Mouse (Mus musculus) embryonic stem cell, embryonic (primary cell): Measurements from ENCODE around the gene Adam15.

ENCODE experiments used
- CTCF ChIA-PET, 4 experiments: fragments of 300-600 bp in 2 of 4; fragments of 350-600 bp in 2 of 4; sonication (Branson Sonifier 250); formaldehyde crosslinking; loops; one replicate each; lab custom pipeline; 2022; ENCODE audit warnings: inconsistent platforms in 2 of 4; lab: Charles Lee
- POLR2A ChIA-PET, 4 experiments: fragments of 300-600 bp in 2 of 4; fragments of 350-600 bp in 2 of 4; sonication (Branson Sonifier 250); formaldehyde crosslinking; loops; one replicate each; lab custom pipeline; 2022; ENCODE audit warnings: antibody characterized with exemption in 4 of 4, inconsistent platforms in 1 of 4; lab: Charles Lee

Gene Adam15

GRCm38 (mm10) chr3:89318971-89319590, 30.7 kb downstream of the Adam15 start:
- ChIA-PET POLR2A (interaction anchor here in 3 of 4 experiments (0.6 to 3.4 kb wide), 15 partner anchors 10 to 668 kb away, joined by 3 to 21 read pairs (median 4); partner anchors contain the start of gene Hcn3 (in 1 of the 3)), CTCF (interaction anchor here (0.6 to 3.6 kb wide), 16 partner anchors 11 to 165 kb away, joined by 3 to 20 read pairs (median 4); partner anchors contain the start of genes Efna4 (in 1 of the 4), Pmvk (in 1 of the 4), Trim46 (in 1 of the 4) and Zbtb7b (in 1 of the 4))

GRCm38 (mm10) chr3:89318316-89318715, 31.5 kb downstream of the Adam15 start:
- CTCF ChIA-PET = interaction anchor here (0.5 to 3.6 kb wide), 11 partner anchors 10 to 166 kb away, joined by 3 to 20 read pairs (median 4); partner anchors contain the start of genes Efna4 (in 1 of the 4) and Zbtb7b (in 1 of the 4)
- POLR2A ChIA-PET = interaction anchor here in 3 of 4 experiments (0.7 to 3.4 kb wide), 12 partner anchors 10 to 158 kb away, joined by 3 to 21 read pairs (median 4); partner anchors contain the start of gene Hcn3 (in 1 of the 3)

GRCm38 (mm10) chr3:89317246-89317645, 32.5 kb downstream of the Adam15 start:
- ChIA-PET POLR2A (interaction anchor here in 3 of 4 experiments (0.6 to 3.4 kb wide), 30 partner anchors 9 to 1056 kb away, joined by 3 to 21 read pairs (median 3); partner anchors contain the start of genes Efna4 (in 1 of the 3), Flad1 (in 1 of the 3) and Pygo2 (in 1 of the 3)), CTCF (interaction anchor here (0.5 to 3.6 kb wide), 69 partner anchors 9 to 1190 kb away, joined by 3 to 61 read pairs (median 5); partner anchors contain the start of genes Adam15 (in 3 of the 4), Efna4 (in 2 of the 4), Krtcap2 (in 2 of the 4) and Cks1b (in 1 of the 4))

GRCm38 (mm10) chr3:89316833-89317232, 33.0 kb downstream of the Adam15 start:
- POLR2A ChIA-PET = interaction anchor here in 3 of 4 experiments (0.6 to 3.4 kb wide), 31 partner anchors 8 to 1056 kb away, joined by 3 to 21 read pairs (median 3); partner anchors contain the start of genes Efna4 (in 1 of the 3), Flad1 (in 1 of the 3), Pygo2 (in 1 of the 3) and Scamp3 (in 1 of the 3)
- CTCF ChIA-PET = interaction anchor here (0.5 to 3.6 kb wide), 71 partner anchors 8 to 1191 kb away, joined by 3 to 61 read pairs (median 5); partner anchors contain the start of genes Adam15 (in 3 of the 4), Efna4 (in 2 of the 4), Krtcap2 (in 2 of the 4) and Cks1b (in 1 of the 4)

GRCm38 (mm10) chr3:89315930-89316831, 33.6 kb downstream of the Adam15 start:
- CTCF ChIA-PET = interaction anchor here (0.6 to 3.6 kb wide), 56 partner anchors 8 to 196 kb away, joined by 3 to 61 read pairs (median 5); partner anchors contain the start of genes Adam15 (in 2 of the 4), Efna4 (in 2 of the 4), Krtcap2 (in 2 of the 4) and Cks1b (in 1 of the 4)
- POLR2A ChIA-PET = interaction anchor here in 3 of 4 experiments (0.6 to 3.4 kb wide), 30 partner anchors 8 to 1055 kb away, joined by 3 to 21 read pairs (median 3); partner anchors contain the start of genes Efna4 (in 1 of the 3), Flad1 (in 1 of the 3), Pygo2 (in 1 of the 3) and Scamp3 (in 1 of the 3)

GRCm38 (mm10) chr3:89315195-89315929, 34.4 kb downstream of the Adam15 start:
- POLR2A ChIA-PET = interaction anchor here in 2 of 4 experiments (0.5 to 1.6 kb wide), 7 partner anchors 13 to 264 kb away, joined by 3 to 5 read pairs (median 3); partner anchors contain the start of gene Scamp3 (in 1 of the 2)
- CTCF ChIA-PET = interaction anchor here (0.5 to 3.2 kb wide), 19 partner anchors 10 to 803 kb away, joined by 3 to 61 read pairs (median 4); partner anchors contain the start of genes Adam15 (in 1 of the 4), Efna4 (in 1 of the 4), Krtcap2 (in 1 of the 4) and Pbxip1 (in 1 of the 4)

- POLR2A ChIA-PET = interaction anchor here in 2 of 4 experiments (0.5 to 1.6 kb wide), 5 partner anchors 12 to 188 kb away, joined by 3 to 5 read pairs (median 3); no protein-coding TSS in a partner anchor
These were observed 35.0 kb downstream of the Adam15 start for GRCm38 (mm10) chr3:89314791-89315190.

GRCm38 (mm10) chr3:89314340-89314739, 35.5 kb downstream of the Adam15 start:
- POLR2A ChIA-PET = interaction anchor here in 1 of 4 experiments (0.6 kb wide), 1 partner anchor 12 kb away, joined by 3 read pairs; no protein-coding TSS in a partner anchor

More at GRCm38 (mm10) chr3:89314791-89315190, 35.0 kb downstream of the Adam15 start:
- CTCF ChIA-PET = interaction anchor here (0.5 to 3.2 kb wide), 16 partner anchors 9 to 802 kb away, joined by 3 to 61 read pairs (median 4); partner anchors contain the start of genes Adam15 (in 1 of the 4), Efna4 (in 1 of the 4), Krtcap2 (in 1 of the 4) and Pbxip1 (in 1 of the 4)

GRCm38 (mm10) chr3:89308089-89308488, 41.7 kb downstream of the Adam15 start:
- ChIA-PET CTCF (interaction anchor here (0.5 to 1.8 kb wide), 70 partner anchors 8 to 656 kb away, joined by 3 to 31 read pairs (median 4); partner anchors contain the start of genes Efna3 (in 3 of the 4), Efna4 (in 2 of the 4), Krtcap2 (in 2 of the 4) and Trim46 (in 2 of the 4)), POLR2A (interaction anchor here in 3 of 4 experiments (0.8 to 1.8 kb wide), 22 partner anchors 9 to 271 kb away, joined by 3 to 9 read pairs (median 5); partner anchors contain the start of genes Efna3 (in 3 of the 3), Efna1 (in 2 of the 3), Cks1b (in 1 of the 3) and Krtcap2 (in 1 of the 3))

More at GRCm38 (mm10) chr3:89314340-89314739, 35.5 kb downstream of the Adam15 start:
- CTCF ChIA-PET = no interaction called here

- ChIA-PET POLR2A (interaction anchor here in 3 of 4 experiments (0.7 to 1.5 kb wide), 6 partner anchors 11 to 181 kb away, joined by 3 to 4 read pairs (median 3); partner anchors contain the start of gene Adam15 (in 1 of the 3)), CTCF (interaction anchor here (0.6 to 2.7 kb wide), 14 partner anchors 9 to 187 kb away, joined by 3 to 12 read pairs (median 4); partner anchors contain the start of genes Krtcap2 (in 1 of the 4) and Trim46 (in 1 of the 4))
These were observed 44.1 kb downstream of the Adam15 start for GRCm38 (mm10) chr3:89305551-89306325.

GRCm38 (mm10) chr3:89305105-89305504, 44.7 kb downstream of the Adam15 start:
- POLR2A ChIA-PET = interaction anchor here in 3 of 4 experiments (1.2 to 1.6 kb wide), 4 partner anchors 10 to 117 kb away, joined by 3 to 6 read pairs (median 4); partner anchors contain the start of gene Adam15 (in 1 of the 3)

GRCm38 (mm10) chr3:89304440-89304839, 45.4 kb downstream of the Adam15 start:
- ChIA-PET CTCF (interaction anchor here in 3 of 4 experiments (0.6 to 2.7 kb wide), 10 partner anchors 11 to 675 kb away, joined by 3 to 12 read pairs (median 4); no protein-coding TSS in a partner anchor), POLR2A (interaction anchor here in 2 of 4 experiments (1.1 to 1.6 kb wide), 4 partner anchors 18 to 116 kb away, joined by 3 to 6 read pairs (median 3); partner anchors contain the start of gene Adam15 (in 1 of the 2))

More at GRCm38 (mm10) chr3:89305105-89305504, 44.7 kb downstream of the Adam15 start:
- CTCF ChIA-PET = interaction anchor here (0.6 to 2.7 kb wide), 13 partner anchors 10 to 91 kb away, joined by 3 to 12 read pairs (median 5); partner anchors contain the start of genes Krtcap2 (in 1 of the 4) and Trim46 (in 1 of the 4)

GRCm38 (mm10) chr3:89300514-89300913, 49.3 kb downstream of the Adam15 start:
- ChIA-PET CTCF (interaction anchor here (0.6 to 3.3 kb wide), 12 partner anchors 8 to 140 kb away, joined by 3 to 15 read pairs (median 4); partner anchors contain the start of gene Krtcap2 (in 1 of the 4)), POLR2A (interaction anchor here in 3 of 4 experiments (0.6 to 2.6 kb wide), 6 partner anchors 8 to 73 kb away, joined by 3 to 13 read pairs (median 4); partner anchors contain the start of genes Efna1 (in 1 of the 3) and Slc50a1 (in 1 of the 3))

- ChIA-PET CTCF (interaction anchor here in 3 of 4 experiments (0.6 to 3.3 kb wide), 21 partner anchors 8 to 215 kb away, joined by 3 to 15 read pairs (median 4); partner anchors contain the start of gene Krtcap2 (in 1 of the 3)), POLR2A (interaction anchor here in 2 of 4 experiments (0.9 to 2.6 kb wide), 9 partner anchors 8 to 28 kb away, joined by 3 to 13 read pairs (median 5); partner anchors contain the start of gene Efna1 (in 1 of the 2))
These were observed 49.7 kb downstream of the Adam15 start for GRCm38 (mm10) chr3:89300071-89300470.
